Mouse (Mus musculus) embryonic facial prominence, embryonic 12.5 days (tissue): ENCODE data around the gene Kansl1l. TPM values are rescaled to one million over a fixed set of nuclear protein-coding genes. Genes with fewer than 3 reads are reported as not detected.
"Not testable (repeated sequence)": the region's sequence is repeated elsewhere in the genome, so short reads cannot be mapped to it uniquely, and the experiment has no call there.

Experiments used
- ATAC-seq: fragments of 200-750 bp; cut with Nextera tagmentation; 2 replicates; pipeline ENCODE4 v1.8.0; 2017; ENCODE audit not compliant: insufficient number of reproducible peaks, insufficient read depth, low FRiP score, low TSS enrichment
- H3K27ac ChIP-seq: fragments of 300-500 bp; sonication (generic); 2 replicates; pipeline ENCODE4 v1.5.1; 2016; ENCODE audit warnings: mild to moderate bottlenecking
- H3K27me3 ChIP-seq: fragments of 300-500 bp; sonication (generic); 2 replicates; pipeline ENCODE4 v1.6.1; 2016; ENCODE audit warnings: mild to moderate bottlenecking, moderate library complexity
- H3K36me3 ChIP-seq: fragments of 300-500 bp; sonication (generic); 2 replicates; pipeline ENCODE4 v1.6.1; 2016; ENCODE audit warnings: mild to moderate bottlenecking
- H3K4me1 ChIP-seq: fragments of 300-500 bp; sonication (generic); 2 replicates; pipeline ENCODE4 v1.6.1; 2016
- H3K4me2 ChIP-seq: fragments of 300-500 bp; sonication (generic); replicated peaks from 2 replicates; pipeline ENCODE4 v1.6.1; 2016; ENCODE audit warnings: mild to moderate bottlenecking, moderate library complexity
- H3K4me3 ChIP-seq: fragments of 300-500 bp; sonication (generic); 2 replicates; pipeline ENCODE4 v1.5.1; 2016; ENCODE audit warnings: mild to moderate bottlenecking
- H3K9ac ChIP-seq: fragments of 300-500 bp; sonication (generic); 2 replicates; pipeline ENCODE4 v1.6.1; 2016; ENCODE audit warnings: mild to moderate bottlenecking, moderate library complexity
- H3K9me3 ChIP-seq: fragments of 300-500 bp; sonication (generic); 2 replicates; pipeline ENCODE4 v1.6.1; 2016; ENCODE audit warnings: mild to moderate bottlenecking, moderate library complexity
- WGBS: fragments of 180-500 bp; shearing (Covaris S2); methylation state at CpG from one replicate; pipeline ENCODE4 v1.1.7; 2016; 5-methylcytosine and 5-hydroxymethylcytosine counted together
- polyA plus RNA-seq: library from polyadenylated mRNA; unstranded; fragments of >200 nt; fragmentation: Nextera tagmentation; extraction: Ambion mirVana; gene quantifications from 2 replicates; pipeline ENCODE4 v1.2.1, GENCODE M21; 2016

Gene Kansl1l
- polyA plus RNA-seq, 1 experiment from 2014 or later = 23.5 TPM

DNA sequence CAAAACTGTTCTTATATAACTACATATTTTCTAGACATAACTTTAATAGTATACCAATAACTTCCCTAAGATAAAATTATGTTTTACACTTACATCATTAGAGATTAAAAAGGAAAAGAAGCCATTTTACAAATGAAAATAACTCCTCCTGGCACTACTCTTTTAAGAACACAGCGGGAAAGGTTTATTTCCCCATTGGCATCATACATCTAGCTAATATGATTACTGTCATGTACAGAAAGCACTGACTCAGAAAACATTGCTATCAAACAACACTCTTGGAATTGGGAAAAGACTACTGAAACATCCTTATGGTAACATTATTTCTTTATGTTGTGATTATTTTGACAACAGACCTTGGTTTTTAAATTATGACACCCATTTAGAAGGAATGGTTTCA is 48.6 kb downstream of the Kansl1l start:
- no peak for ATAC-seq
- 88% methylated on average over 1 of the region's 1 CpGs for WGBS
- H3K4me3 ChIP-seq = no peak overlapping the region

GRCm38 (mm10) chr1:66730581-66730980 is 86.8 kb downstream of the Kansl1l start:
- WGBS = 85% methylated on average over 1 of the region's 1 CpGs
- no peak overlapping the region for H3K4me2 ChIP-seq
- no peaks in the 10 kb centered on the region for H3K27me3 ChIP-seq
- no peaks in the 10 kb centered on the region for H3K9me3 ChIP-seq
- H3K4me1 ChIP-seq = no peaks in the 10 kb centered on the region
- ATAC-seq = no peak
- H3K9ac ChIP-seq = no peak overlapping the region
- no peak overlapping the region for H3K4me3 ChIP-seq
- no peak overlapping the region for H3K27ac ChIP-seq
- peaks cover 28% of the 10 kb centered on the region for H3K36me3 ChIP-seq

More for the DNA sequence above, 48.6 kb downstream of the Kansl1l start:
- Histone ChIP-seq H3K9ac (no peak overlapping the region), H3K4me2 (no peak overlapping the region), H3K36me3 (peaks cover 9% of the 10 kb centered on the region; the same call in 1 of the 2 replicates), H3K9me3 (no peaks in the 10 kb centered on the region), H3K27me3 (no peaks in the 10 kb centered on the region), H3K27ac (no peak overlapping the region), H3K4me1 (no peaks in the 10 kb centered on the region)

- Histone ChIP-seq H3K4me3 (no peak overlapping the region), H3K9ac (no peak overlapping the region), H3K4me2 (no peak overlapping the region), H3K36me3 (peaks cover 37% of the 10 kb centered on the region), H3K27ac (no peak overlapping the region), H3K4me1 (no peaks in the 10 kb centered on the region), H3K27me3 (no peaks in the 10 kb centered on the region), H3K9me3 (no peaks in the 10 kb centered on the region)
- 88% methylated on average over 3 of the region's 3 CpGs for WGBS
- ATAC-seq = no peak
These were observed 104.5 kb downstream of the Kansl1l start for GRCm38 (mm10) chr1:66712859-66713258.

GRCm38 (mm10) chr1:66704523-66704922 is 112.8 kb downstream of the Kansl1l start:
- no peak for ATAC-seq
- H3K9ac ChIP-seq = no peak overlapping the region
- no peak overlapping the region for H3K4me3 ChIP-seq
- H3K4me1 ChIP-seq = peaks cover 8% of the 10 kb centered on the region
- 65% methylated on average over 6 of the region's 6 CpGs for WGBS
- peaks cover 18% of the 10 kb centered on the region for H3K36me3 ChIP-seq
- H3K4me2 ChIP-seq = no peak overlapping the region
- no peak overlapping the region for H3K27ac ChIP-seq
- H3K9me3 ChIP-seq = no peaks in the 10 kb centered on the region
- no peaks in the 10 kb centered on the region for H3K27me3 ChIP-seq

DNA sequence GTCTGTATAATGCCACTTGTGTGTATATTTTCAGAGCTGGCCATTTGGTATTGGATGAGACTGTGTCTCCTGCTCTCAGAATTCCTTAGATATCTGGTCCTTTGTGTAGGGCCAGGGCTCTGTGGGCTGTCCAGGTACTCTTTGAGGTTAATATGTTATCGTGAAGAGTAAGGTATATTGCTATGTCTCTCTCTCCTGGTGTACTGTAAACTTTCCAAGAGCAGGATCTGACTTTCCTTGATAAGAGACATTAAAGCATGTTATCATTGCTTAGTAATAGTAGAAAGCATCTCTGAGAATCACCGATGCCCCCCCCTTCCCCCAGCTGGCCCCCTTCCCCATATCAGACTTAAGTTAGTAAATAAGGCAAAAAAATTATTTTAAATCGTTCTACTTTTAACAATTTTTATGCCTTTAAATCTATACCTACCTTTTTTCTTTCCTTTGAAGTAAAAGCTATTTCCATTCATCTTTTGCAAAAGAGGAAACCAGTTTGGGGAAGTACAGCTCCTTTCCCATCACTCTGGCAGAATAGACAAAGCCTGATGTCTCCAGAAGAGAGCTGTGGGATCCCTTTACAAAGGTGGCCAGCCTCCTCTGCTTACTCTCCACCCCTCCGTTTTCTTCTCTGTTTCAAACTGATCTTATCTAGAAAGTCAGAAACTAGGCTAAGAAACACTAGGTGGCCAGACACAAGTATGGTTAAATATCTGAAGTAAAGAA is 114.6 kb downstream of the Kansl1l start:
- ATAC-seq = no peak
- Histone ChIP-seq H3K4me1 (peaks cover 8% of the 10 kb centered on the region), H3K27me3 (no peaks in the 10 kb centered on the region), H3K9ac (no peak overlapping the region), H3K36me3 (peaks cover 10% of the 10 kb centered on the region; the same call in 1 of the 2 replicates), H3K4me2 (no peak overlapping the region), H3K9me3 (no peaks in the 10 kb centered on the region), H3K27ac (no peak overlapping the region), H3K4me3 (no peak overlapping the region)
- WGBS = 83% methylated on average over 4 of the region's 4 CpGs

- Histone ChIP-seq H3K9me3 (no peaks in the 10 kb centered on the region), H3K9ac (peak overlapping the region; percentile 73), H3K27ac (no peak overlapping the region), H3K4me1 (peaks cover 8% of the 10 kb centered on the region), H3K36me3 (peaks cover 3% of the 10 kb centered on the region; the same call in 1 of the 2 replicates), H3K4me2 (peak overlapping the region; percentile 54), H3K4me3 (peak overlapping the region; percentile 81), H3K27me3 (no peaks in the 10 kb centered on the region)
- no peak for ATAC-seq
- 37% methylated on average over 2 of the region's 2 CpGs for WGBS
These were observed 115.8 kb downstream of the Kansl1l start for GRCm38 (mm10) chr1:66701576-66701940.

- H3K4me2 ChIP-seq = peak within 1 kb of the TSS; percentile 54
- peak within 1 kb of the TSS; percentile 81 for H3K4me3 ChIP-seq
- no peaks in the 10 kb centered on the region for H3K27me3 ChIP-seq
- peak within 1 kb of the TSS; percentile 59 for H3K27ac ChIP-seq
- under 1% methylated on average over 73 of the region's 73 CpGs for WGBS
- no peaks in the 10 kb centered on the region for H3K36me3 ChIP-seq
- peak; percentile 99 for ATAC-seq
- H3K9ac ChIP-seq = peak within 1 kb of the TSS; percentile 73
- H3K9me3 ChIP-seq = no peaks in the 10 kb centered on the region
- H3K4me1 ChIP-seq = peaks cover 8% of the 10 kb centered on the region
These were observed 116.4 kb downstream of the Kansl1l start, which contains the start of gene Rpe for GRCm38 (mm10) chr1:66700693-66701575. Gene Rpe, plus strand, starts transcription at chr1:66700831.

DNA sequence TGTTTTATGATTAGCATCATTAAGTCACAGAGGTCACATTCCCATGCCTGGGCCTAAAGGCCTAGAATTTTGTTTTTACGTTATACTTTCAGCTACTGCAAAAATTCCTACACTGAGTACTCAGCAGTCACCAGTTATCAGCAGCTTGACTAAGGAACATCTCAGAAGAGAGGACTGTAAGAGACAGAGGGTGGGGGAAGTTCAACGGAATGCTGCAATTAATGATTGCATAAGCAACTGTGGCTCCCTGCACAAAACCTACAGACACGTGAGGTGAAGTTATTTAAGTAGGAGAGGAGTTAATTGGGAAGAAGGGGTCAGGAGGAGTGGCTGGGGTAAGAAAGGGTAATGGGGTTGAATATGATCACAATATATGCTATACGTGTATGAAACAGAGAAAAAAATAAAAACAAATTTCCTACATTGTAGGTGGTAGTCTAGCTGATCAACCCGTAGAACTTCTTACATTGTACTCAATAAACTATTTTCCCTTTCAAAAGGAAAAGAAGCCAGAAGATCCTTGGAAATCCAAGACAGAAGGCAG is 117.1 kb downstream of the Kansl1l start:
- Histone ChIP-seq H3K9me3 (no peaks in the 10 kb centered on the region), H3K27me3 (no peaks in the 10 kb centered on the region), H3K4me2 (peak overlapping the region; percentile 54), H3K4me1 (peaks cover 8% of the 10 kb centered on the region), H3K36me3 (no peaks in the 10 kb centered on the region), H3K27ac (no peak overlapping the region), H3K9ac (no peak overlapping the region), H3K4me3 (peak overlapping the region; percentile 81)
- 49% methylated on average over 5 of the region's 5 CpGs for WGBS
- ATAC-seq = peak; percentile 50

GRCm38 (mm10) chr1:66699630-66700029 is 117.7 kb downstream of the Kansl1l start:
- H3K27me3 ChIP-seq, H3K4me1 ChIP-seq, ATAC-seq, H3K4me2 ChIP-seq, H3K4me3 ChIP-seq, H3K9me3 ChIP-seq, H3K27ac ChIP-seq, H3K36me3 ChIP-seq, H3K9ac ChIP-seq: not testable (repeated sequence)
- WGBS = 86% methylated on average over 10 of the region's 10 CpGs

GRCm38 (mm10) chr1:66695296-66695695 is 122.1 kb downstream of the Kansl1l start:
- Histone ChIP-seq H3K27ac (no peak overlapping the region), H3K4me3 (no peak overlapping the region), H3K4me2 (no peak overlapping the region), H3K9ac (no peak overlapping the region), H3K4me1 (no peaks in the 10 kb centered on the region), H3K36me3 (no peaks in the 10 kb centered on the region), H3K27me3 (no peaks in the 10 kb centered on the region), H3K9me3 (no peaks in the 10 kb centered on the region)
- WGBS = 73% methylated on average over 7 of the region's 7 CpGs
- ATAC-seq = no peak

DNA sequence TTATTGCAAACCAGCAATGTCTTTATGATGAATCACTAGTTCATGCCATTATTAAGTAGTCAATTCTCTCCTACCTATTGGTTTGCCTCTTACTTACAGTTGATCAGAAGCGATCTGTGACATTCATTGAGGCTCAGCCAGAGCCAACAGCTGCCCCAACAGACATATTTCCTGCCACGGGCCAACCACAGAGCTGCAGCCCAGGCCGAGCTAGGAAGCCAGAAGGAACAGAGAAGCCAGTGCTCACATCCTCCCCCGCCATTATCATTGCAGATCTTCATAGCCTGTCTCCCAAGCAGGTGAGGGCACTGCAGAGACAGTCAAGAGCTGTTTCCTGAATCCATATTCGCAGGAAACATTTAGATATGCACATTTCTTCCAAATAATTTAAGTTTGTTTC is 123.1 kb downstream of the Kansl1l start:
- H3K4me2 ChIP-seq = no peak overlapping the region
- H3K36me3 ChIP-seq = no peaks in the 10 kb centered on the region
- H3K27ac ChIP-seq = no peak overlapping the region
- no peaks in the 10 kb centered on the region for H3K4me1 ChIP-seq
- WGBS = 75% methylated on average over 5 of the region's 5 CpGs
- H3K9ac ChIP-seq = no peak overlapping the region
- H3K9me3 ChIP-seq = no peaks in the 10 kb centered on the region
- H3K4me3 ChIP-seq = no peak overlapping the region
- no peaks in the 10 kb centered on the region for H3K27me3 ChIP-seq
- no peak for ATAC-seq
